Mouse (Mus musculus) liver, adult 2 months (tissue): ENCODE results near the gene Map1b.

ENCODE experiments used
- CTCF ChIP-seq: fragments of 200-500 bp; IDR thresholded peaks from 2 replicates; pipeline ENCODE4 v1.5.1; 2011; ENCODE audit warnings: low read depth, low read length, control low read depth
- POLR2A ChIP-seq: fragments of 200-500 bp; IDR thresholded peaks from 2 replicates; pipeline ENCODE4 v1.6.1; 2011; ENCODE audit warnings: low read length, control low read depth; ENCODE audit not compliant: insufficient read depth; ENCODE audit errors: extremely low read depth

GRCm38 (mm10) chr13:99412477-99413080 is 103.8 kb downstream of the Map1b start:
- no peak for TF ChIP-seq CTCF
- no peak for TF ChIP-seq POLR2A
